ENCODE assay signal across 8 mouse cellular contexts in the genomic region with DNA sequence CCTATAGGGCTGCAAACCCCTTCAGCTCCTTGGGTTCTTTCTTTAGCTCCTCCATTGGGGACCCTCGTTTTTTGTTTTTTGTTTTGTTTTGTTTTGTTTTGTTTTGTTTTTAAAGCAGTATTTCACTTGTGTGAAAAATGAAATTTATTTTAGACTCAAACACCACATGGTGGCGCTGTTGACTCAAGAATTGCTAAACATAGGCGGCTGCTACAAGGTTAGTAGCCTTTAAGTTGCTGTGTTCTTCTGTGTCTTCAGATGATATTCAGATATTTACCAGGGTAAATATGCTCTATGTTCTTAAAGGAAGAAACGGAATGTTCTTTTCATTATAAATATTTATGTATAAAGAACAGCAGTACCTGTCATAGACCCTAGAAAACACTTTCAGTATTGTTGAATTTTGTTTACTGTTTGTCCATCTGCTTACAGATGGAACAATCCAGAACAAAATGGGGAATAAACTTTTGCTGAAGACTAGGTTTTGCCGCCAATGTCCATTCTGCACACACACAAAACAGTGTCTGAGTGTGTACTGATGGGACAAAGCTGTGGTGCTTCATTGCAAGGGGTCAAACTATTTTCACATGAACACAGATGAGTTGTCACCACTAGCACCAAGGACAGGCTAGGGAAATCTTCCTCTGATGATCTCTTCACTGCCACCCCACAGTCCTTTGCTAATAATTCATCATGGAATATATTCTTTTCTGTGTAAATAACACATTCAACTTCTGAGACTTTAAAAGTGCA.
DNase-seq lines count a peak whose midpoint lies in the region; ATAC-seq and TF ChIP-seq lines count a peak whose summit lies in the region.

No protein-coding gene starts in this region.

- H3K27ac ChIP-seq in layer of hippocampus, adult 2 months: no peak overlapping the region

- H3K4me1 ChIP-seq in E14TG2a.4 (replicated peaks; ENCODE audit: low read depth, low read length): no peaks in the 10 kb centered on the region

- H3K4me3 ChIP-seq in E14TG2a.4 (replicated peaks; ENCODE audit: low read length): no peak overlapping the region
- H3K4me3 ChIP-seq in layer of hippocampus, adult 2 months: no peak overlapping the region

- peak; percentile 45 for DNase-seq in cerebellum, adult 18-20 months
- no peak for DNase-seq in cerebellum, adult 11-12 months
- peak; percentile 8 for DNase-seq in cerebellum, adult 9-11 months
- peak; percentile 58 for DNase-seq in gastrocnemius, postnatal 10 days
- DNase-seq in layer of hippocampus, adult 2 months (ENCODE audit: low spot score in 2 of 2): peak; percentile 31 to 73
- DNase-seq in skeletal muscle tissue, adult 2 months (ENCODE audit: low read depth, low spot score): peak; percentile 10

- H3K27me3 ChIP-seq in E14TG2a.4 (ENCODE audit: insufficient read depth, low read length): no peaks in the 10 kb centered on the region

- peak; percentile 37 for TF ChIP-seq CTCF in E14TG2a.4 (conservative IDR thresholded peaks at IDR 0.05; ENCODE audit: low read length)
- TF ChIP-seq CTCF in layer of hippocampus, adult 2 months (conservative IDR thresholded peaks at IDR 0.05): peak; percentile 79

- peak; percentile 70 for ATAC-seq in megakaryocyte, adult 5-6 weeks (ENCODE audit: poor library complexity, severe bottlenecking)

- no peaks in the 10 kb centered on the region for H3K9me3 ChIP-seq in E14TG2a.4 (ENCODE audit: low read length)

- H3K36me3 ChIP-seq in E14TG2a.4 (ENCODE audit: insufficient read depth, low read length): no peaks in the 10 kb centered on the region
